Mouse (Mus musculus) hindbrain, embryonic 16.5 days (tissue): ENCODE measurements at regions not wholly inside any gene's neighbourhood (a gene's known extent, or its start where the extent isn't known, plus 50 kb on each side); places are given as distances from the start of the nearest gene placed in this dataset.

Experiments
- ATAC-seq: fragments of 200-750 bp; cut with Nextera tagmentation; 2 replicates; pipeline ENCODE4 v1.8.0; 2017; ENCODE audit warnings: moderate TSS enrichment, moderate library complexity
- H3K27ac ChIP-seq: fragments of 300-500 bp; sonication (generic); 2 replicates; pipeline ENCODE4 v1.5.1; 2014; ENCODE audit warnings: low read depth, mild to moderate bottlenecking, control low read depth, low read length, moderate library complexity
- H3K27me3 ChIP-seq: fragments of 300-500 bp; sonication (generic); replicated peaks from 2 replicates; pipeline ENCODE4 v1.6.1; 2014; ENCODE audit warnings: low read length; ENCODE audit not compliant: control insufficient read depth, insufficient read depth
- H3K36me3 ChIP-seq: fragments of 300-500 bp; sonication (generic); 2 replicates; pipeline ENCODE4 v1.6.1; 2014; ENCODE audit warnings: mild to moderate bottlenecking, low read length, moderate library complexity, mixed read lengths; ENCODE audit not compliant: control insufficient read depth, insufficient read depth
- H3K4me1 ChIP-seq: fragments of 300-500 bp; sonication (generic); 2 replicates; pipeline ENCODE4 v1.6.1; 2014; ENCODE audit warnings: low read depth, low read length; ENCODE audit not compliant: control insufficient read depth, insufficient read depth
- H3K4me2 ChIP-seq: fragments of 300-500 bp; sonication (generic); 2 replicates; pipeline ENCODE4 v1.6.1; 2014; ENCODE audit warnings: mild to moderate bottlenecking, low read length, control low read depth, moderate library complexity
- H3K4me3 ChIP-seq: fragments of 300-500 bp; sonication (generic); 2 replicates; pipeline ENCODE4 v1.5.1; 2014; ENCODE audit warnings: mild to moderate bottlenecking, low read length, control low read depth, moderate library complexity
- H3K9ac ChIP-seq: fragments of 300-500 bp; sonication (generic); 2 replicates; pipeline ENCODE4 v1.6.1; 2014; ENCODE audit warnings: low read depth, mild to moderate bottlenecking, control low read depth, low read length, moderate library complexity
- H3K9me3 ChIP-seq: fragments of 300-500 bp; sonication (generic); 2 replicates; pipeline ENCODE4 v1.6.1; 2014; ENCODE audit warnings: mild to moderate bottlenecking, low read length, moderate library complexity; ENCODE audit not compliant: control insufficient read depth
- WGBS: fragments of 180-500 bp; shearing (Covaris S2); extraction: QIAGEN DNeasy Blood & Tissue Kit; methylation state at CpG from one replicate; pipeline ENCODE4 v1.1.7; 2014; 5-methylcytosine and 5-hydroxymethylcytosine counted together

DNA sequence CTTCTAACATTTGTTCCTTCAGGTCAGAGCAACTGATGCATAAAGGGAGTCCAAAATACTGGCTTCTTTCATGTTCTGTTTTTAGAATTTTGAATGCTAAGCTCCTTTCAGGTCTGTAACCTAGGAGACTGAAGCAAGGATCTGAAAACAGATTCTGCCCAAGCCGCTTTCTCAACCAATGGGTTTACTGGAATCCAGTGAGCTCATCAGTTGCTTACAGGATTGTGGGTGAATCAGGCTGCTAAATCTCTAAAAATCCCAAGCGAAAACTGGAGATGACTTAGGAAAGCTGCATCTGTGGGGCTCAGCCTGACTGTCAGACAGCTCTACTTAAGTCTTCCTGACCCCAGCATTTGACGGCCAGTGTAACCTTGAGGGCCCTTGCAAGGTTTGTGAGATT lies 1277.7 kb downstream of the Defb40 start:
- no peak overlapping the region for H3K4me3 ChIP-seq

DNA sequence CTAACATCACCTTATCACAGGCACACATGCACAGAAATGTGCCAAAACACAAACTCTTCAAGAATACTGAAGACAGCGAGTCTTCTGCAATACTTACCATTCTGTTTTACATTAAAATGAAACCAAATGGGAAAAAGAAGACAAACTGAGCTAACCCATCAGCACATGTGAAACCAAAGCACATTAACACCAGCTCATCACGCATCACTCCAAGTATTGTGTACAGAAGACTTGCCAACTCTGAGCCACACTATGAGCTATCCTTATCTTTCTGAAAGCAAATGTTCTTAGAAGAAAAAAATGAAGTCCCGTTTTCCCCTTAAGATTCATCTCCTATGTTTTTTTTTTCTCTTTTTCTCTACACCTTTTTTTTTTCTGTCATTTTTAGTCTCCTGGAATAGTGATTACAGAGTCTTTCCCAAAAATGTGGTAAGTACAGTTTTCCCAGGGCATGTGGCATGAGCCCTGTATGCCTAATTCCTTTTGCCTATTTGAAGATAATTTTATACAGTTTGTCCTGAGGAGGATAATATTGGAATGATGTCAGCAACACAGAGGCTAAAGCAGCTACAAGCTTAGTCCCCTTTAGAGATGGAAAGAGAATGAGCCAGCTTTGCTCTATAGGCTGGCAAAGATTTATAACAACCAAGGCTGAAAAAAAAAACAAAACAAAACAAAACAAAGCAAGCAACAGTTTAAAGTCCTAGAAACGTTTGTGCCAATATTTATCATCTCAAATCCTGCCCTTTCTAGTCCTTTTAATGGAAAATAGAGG lies 1287.8 kb downstream of the Defb40 start:
- H3K4me1 ChIP-seq, result no peaks in the 10 kb centered on the region
- no peak for ATAC-seq
- H3K9ac ChIP-seq, result no peak overlapping the region
- no peaks in the 10 kb centered on the region for H3K9me3 ChIP-seq
- H3K27me3 ChIP-seq, result no peaks in the 10 kb centered on the region
- no peak overlapping the region for H3K27ac ChIP-seq
- no peak overlapping the region for H3K4me2 ChIP-seq
- WGBS, result 79% methylated on average over 4 of the region's 4 CpGs
- H3K36me3 ChIP-seq, result no peaks in the 10 kb centered on the region
- no peak overlapping the region for H3K4me3 ChIP-seq

More for the DNA sequence above, 1277.7 kb downstream of the Defb40 start:
- Histone ChIP-seq H3K9me3 (no peaks in the 10 kb centered on the region), H3K27me3 (no peaks in the 10 kb centered on the region), H3K4me1 (no peaks in the 10 kb centered on the region), H3K27ac (no peak overlapping the region), H3K4me2 (no peak overlapping the region), H3K9ac (no peak overlapping the region), H3K36me3 (no peaks in the 10 kb centered on the region; the same call in 1 of the 2 replicates)
- 72% methylated on average over 3 of the region's 3 CpGs for WGBS
- 0 out of 2 replicates have a peak, but pooled peaks have one; percentile 34 for ATAC-seq

DNA sequence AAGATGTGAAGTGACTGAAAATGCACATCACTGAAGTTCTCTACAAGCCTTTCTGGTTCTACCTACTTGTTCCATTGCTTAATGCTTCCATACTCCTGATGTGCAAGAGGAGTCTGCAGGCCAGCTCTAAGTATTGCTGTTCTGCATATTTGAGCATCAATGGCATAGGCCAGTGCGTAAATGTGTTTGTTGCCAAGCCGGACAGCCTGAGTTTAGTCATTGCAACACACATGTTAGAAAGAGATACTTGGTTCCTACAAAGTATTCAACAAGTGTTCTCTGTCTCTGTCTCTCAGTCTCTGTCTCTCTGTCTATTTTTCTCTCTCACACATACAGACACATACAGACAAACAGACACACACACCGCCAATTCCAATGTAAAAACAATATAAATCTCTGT lies 1288.4 kb downstream of the Defb40 start:
- no peak overlapping the region for H3K27ac ChIP-seq
- no peak overlapping the region for H3K4me3 ChIP-seq
- H3K9ac ChIP-seq, result no peak overlapping the region
- no peaks in the 10 kb centered on the region for H3K27me3 ChIP-seq
- no peaks in the 10 kb centered on the region for H3K4me1 ChIP-seq
- no peaks in the 10 kb centered on the region for H3K9me3 ChIP-seq
- H3K36me3 ChIP-seq, result no peaks in the 10 kb centered on the region
- H3K4me2 ChIP-seq, result no peak overlapping the region
- 97% methylated on average over 3 of the region's 3 CpGs for WGBS
- no peak for ATAC-seq

DNA sequence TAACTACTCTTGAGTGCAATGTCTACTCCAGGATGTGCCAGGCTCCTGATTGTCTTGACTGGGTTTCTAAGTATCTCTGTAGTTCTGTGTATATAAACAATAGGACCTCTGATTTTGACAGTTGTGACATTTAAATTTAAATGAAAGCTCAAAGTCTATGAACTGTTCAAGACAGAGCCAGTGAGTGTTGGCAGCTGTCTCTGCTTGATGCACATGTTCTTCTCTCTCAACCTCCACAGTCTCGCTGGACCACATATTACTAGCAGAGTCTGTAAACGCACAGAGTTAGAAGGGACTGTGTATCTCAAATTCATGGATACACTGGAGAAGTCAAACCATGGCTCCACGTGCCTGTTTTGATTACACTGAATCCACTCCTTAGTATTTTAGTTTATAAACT lies 1291.0 kb downstream of the Defb40 start:
- Histone ChIP-seq H3K4me1 (no peaks in the 10 kb centered on the region), H3K27me3 (no peaks in the 10 kb centered on the region), H3K4me3 (no peak overlapping the region), H3K4me2 (no peak overlapping the region), H3K9me3 (no peaks in the 10 kb centered on the region), H3K27ac (no peak overlapping the region), H3K9ac (no peak overlapping the region), H3K36me3 (no peaks in the 10 kb centered on the region)
- ATAC-seq, result no peak
- 88% methylated on average over 3 of the region's 3 CpGs for WGBS

DNA sequence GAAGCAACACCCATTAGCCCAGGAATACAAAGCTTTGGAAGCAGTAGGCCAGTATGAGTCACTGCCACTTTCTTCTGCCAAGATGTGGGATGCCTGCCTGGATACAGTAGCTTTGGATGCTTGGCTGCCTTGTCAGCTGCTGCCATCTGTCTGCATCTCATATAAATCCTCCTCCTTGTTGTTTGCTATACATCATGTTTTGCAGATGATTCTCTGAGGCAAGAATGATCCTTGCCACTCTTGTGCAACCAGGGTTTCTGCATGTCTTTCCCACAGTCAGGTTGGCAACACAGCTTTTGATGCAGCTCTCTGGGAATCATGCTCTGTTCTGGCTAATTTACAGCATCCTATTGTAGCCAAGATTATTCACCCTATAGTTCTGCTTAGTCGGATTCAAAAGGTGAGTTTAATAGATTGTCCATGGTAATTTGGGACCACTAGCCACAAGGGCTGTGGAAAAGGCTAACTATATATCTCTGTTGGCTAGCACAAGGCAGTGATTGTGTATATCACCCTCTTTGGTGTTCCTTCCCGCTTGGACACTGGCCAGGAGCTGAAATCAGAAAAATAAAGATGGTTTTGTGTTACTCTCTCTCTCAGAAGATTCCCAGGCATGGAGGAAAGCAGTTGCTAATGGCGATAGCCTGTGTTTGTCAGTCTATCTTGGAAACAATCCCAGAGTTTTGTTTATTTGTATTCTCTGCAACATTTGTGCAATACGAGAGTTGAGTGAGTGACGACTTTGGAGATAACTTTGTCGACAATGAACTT lies 1313.5 kb downstream of the Defb40 start:
- H3K27ac ChIP-seq, result peak overlapping the region; percentile 64
- no peaks in the 10 kb centered on the region; the same call in 1 of the 2 replicates for H3K4me1 ChIP-seq
- ATAC-seq, result peak; percentile 94
- no peaks in the 10 kb centered on the region for H3K9me3 ChIP-seq
- H3K4me3 ChIP-seq, result no peak overlapping the region
- 30% methylated on average over 6 of the region's 6 CpGs for WGBS
- no peak overlapping the region for H3K4me2 ChIP-seq
- no peaks in the 10 kb centered on the region for H3K36me3 ChIP-seq
- no peaks in the 10 kb centered on the region for H3K27me3 ChIP-seq
- no peak overlapping the region for H3K9ac ChIP-seq

DNA sequence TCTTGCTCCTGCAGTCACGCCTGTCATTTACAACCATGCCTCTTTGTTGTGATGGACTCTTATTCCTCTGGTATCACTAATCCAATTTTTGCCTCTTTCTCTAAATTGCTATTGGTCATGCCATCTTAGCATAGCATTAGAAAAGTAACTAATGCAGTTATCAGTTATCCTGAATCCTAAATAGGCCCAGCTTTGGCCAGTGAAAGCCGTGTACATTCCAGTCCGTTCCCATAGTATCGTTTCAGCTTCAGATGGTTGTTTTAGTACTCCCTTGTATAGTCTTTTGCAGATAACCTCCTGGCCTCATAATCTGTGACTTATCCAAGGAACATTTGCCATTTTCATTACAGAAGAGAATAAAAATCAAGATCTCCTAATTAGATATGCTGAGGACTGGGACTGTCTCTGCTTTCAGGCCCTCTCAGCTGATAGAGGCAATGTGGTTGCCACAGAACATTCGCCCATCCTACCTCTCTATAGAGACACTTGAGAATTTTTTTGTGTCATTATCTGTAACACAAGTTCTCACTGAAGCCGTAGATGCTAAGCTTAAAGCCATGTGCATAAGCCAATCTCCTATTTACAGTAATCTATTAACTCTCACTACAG lies 1318.2 kb downstream of the Defb40 start:
- Histone ChIP-seq H3K4me3 (no peak overlapping the region), H3K27me3 (no peaks in the 10 kb centered on the region), H3K36me3 (no peaks in the 10 kb centered on the region), H3K4me2 (no peak overlapping the region), H3K27ac (no peak overlapping the region), H3K9ac (no peak overlapping the region), H3K9me3 (no peaks in the 10 kb centered on the region), H3K4me1 (no peaks in the 10 kb centered on the region; the same call in 1 of the 2 replicates)
- ATAC-seq, result no peak
- WGBS, result 63% methylated on average over 6 of the region's 6 CpGs

DNA sequence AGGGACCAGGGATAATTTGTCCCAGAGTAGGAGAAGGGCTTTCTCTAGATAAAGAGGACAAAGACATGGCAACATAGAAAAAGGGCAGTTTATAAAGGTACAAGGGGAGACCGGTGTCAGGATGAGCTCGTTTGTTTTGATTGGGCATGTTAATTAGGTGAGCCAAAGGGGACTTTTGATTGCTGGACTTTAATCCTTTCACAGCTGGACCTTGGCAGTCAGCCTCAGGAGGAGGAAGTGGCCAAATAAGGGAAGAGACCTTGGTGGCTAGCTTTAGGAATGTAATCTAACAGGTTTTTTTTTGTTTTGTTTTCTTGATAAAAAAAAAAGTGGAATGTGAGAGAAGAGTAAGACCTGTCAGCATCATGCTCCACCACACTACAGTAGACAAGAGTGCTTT lies 1324.3 kb downstream of the Defb40 start:
- H3K9ac ChIP-seq, result no peak overlapping the region
- 15% methylated on average over 2 of the region's 2 CpGs for WGBS
- H3K4me3 ChIP-seq, result no peak overlapping the region
- no peak overlapping the region for H3K4me2 ChIP-seq
- no peak for ATAC-seq
- H3K27ac ChIP-seq, result no peak overlapping the region
- H3K9me3 ChIP-seq, result no peaks in the 10 kb centered on the region
- no peaks in the 10 kb centered on the region for H3K36me3 ChIP-seq
- H3K4me1 ChIP-seq, result no peaks in the 10 kb centered on the region
- H3K27me3 ChIP-seq, result no peaks in the 10 kb centered on the region

DNA sequence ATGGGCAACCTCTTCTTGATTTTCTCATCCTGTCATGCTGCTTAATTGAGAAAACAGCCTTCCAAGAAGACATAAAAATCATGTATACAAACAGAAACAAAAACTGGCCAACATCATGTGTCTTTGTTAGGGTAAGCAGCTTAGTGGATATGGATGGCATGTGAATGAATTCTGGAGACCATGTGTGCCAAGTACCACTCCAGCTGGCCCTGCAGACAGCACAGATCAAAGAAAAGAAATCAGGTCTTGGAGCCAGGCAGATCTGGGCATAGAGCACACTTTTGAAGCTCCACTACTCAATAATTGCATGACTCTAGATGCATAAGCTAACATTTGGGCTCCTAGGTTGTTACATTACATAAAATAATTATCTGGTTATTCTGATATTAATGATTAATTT lies 1330.5 kb downstream of the Defb40 start:
- Histone ChIP-seq H3K27ac (no peak overlapping the region), H3K9me3 (no peaks in the 10 kb centered on the region), H3K4me1 (no peaks in the 10 kb centered on the region), H3K27me3 (no peaks in the 10 kb centered on the region), H3K36me3 (no peaks in the 10 kb centered on the region), H3K4me3 (no peak overlapping the region), H3K4me2 (no peak overlapping the region), H3K9ac (no peak overlapping the region)
- ATAC-seq, result peak; percentile 48; the same call in 1 of the 2 replicates

DNA sequence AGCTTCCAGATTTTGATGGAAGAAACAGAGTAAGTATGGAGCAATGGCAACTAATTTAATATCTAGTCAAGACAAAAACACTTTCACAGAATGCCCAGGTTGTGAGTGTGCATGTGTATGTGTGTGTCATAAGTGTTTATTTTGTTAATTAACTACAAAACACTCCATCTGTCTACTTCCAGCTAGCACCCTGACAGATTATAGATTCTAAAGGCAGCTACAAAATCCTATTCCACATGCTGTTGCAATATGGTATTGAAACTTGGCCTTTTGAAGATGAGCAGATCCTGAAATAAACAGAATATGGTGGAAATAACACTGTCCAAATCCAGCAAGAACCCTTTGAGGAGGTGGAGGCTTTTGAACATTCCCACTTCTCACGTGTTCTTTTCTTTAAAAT lies 1356.9 kb downstream of the Defb40 start:
- no peak overlapping the region for H3K4me2 ChIP-seq
- no peaks in the 10 kb centered on the region for H3K4me1 ChIP-seq
- H3K36me3 ChIP-seq, result no peaks in the 10 kb centered on the region
- no peak overlapping the region for H3K27ac ChIP-seq
- no peak overlapping the region for H3K4me3 ChIP-seq
- H3K27me3 ChIP-seq, result no peaks in the 10 kb centered on the region
- ATAC-seq, result no peak
- no peak overlapping the region for H3K9ac ChIP-seq
- WGBS, result 55% methylated on average over 1 of the region's 1 CpGs
- no peaks in the 10 kb centered on the region for H3K9me3 ChIP-seq
